Mouse (Mus musculus) ES-E14 (cell line): Measurements from ENCODE around the gene Ift46. TPM values are rescaled to one million over a fixed set of nuclear protein-coding genes. Genes with fewer than 3 reads are reported as not detected.
A peak's percentile ranks its signal among the peaks of the same experiment; 100 is the strongest.

Experiments
- DNase-seq: peaks from one replicate; pipeline ENCODE4 v3.0.0-alpha.2; 2013; ENCODE audit warnings: low read depth, low spot score
- H3K27ac ChIP-seq: 2 replicates; pipeline ENCODE4 v1.5.1; 2012; ENCODE audit warnings: low read depth, mild to moderate bottlenecking, low read length, moderate library complexity, mixed read lengths; ENCODE audit not compliant: poor library complexity, insufficient read depth, severe bottlenecking
- H3K36me3 ChIP-seq: 2 replicates; pipeline ENCODE4 v1.6.1; 2012; ENCODE audit warnings: mild to moderate bottlenecking, low read length, moderate library complexity, mixed read lengths; ENCODE audit not compliant: control insufficient read depth, poor library complexity, insufficient read depth, severe bottlenecking
- H3K4me1 ChIP-seq, 2 experiments: fragments of 150-350 bp in 1 of 2; sonication (generic) in 1 of 2; 2 replicates each; pipeline ENCODE4 v1.6.1; 2012; ENCODE audit warnings: low read length in 2 of 2, mild to moderate bottlenecking in 1 of 2, mixed read lengths in 1 of 2; ENCODE audit not compliant: control insufficient read depth in 2 of 2, insufficient read depth in 2 of 2, poor library complexity in 1 of 2
- H3K4me3 ChIP-seq, 2 experiments: fragments of 150-350 bp in 1 of 2; sonication (generic) in 1 of 2; 2 replicates each; pipeline ENCODE4 v1.5.1; 2012; ENCODE audit warnings: low read length in 2 of 2, low read depth in 1 of 2, mild to moderate bottlenecking in 1 of 2, mixed read lengths in 1 of 2; ENCODE audit not compliant: insufficient read depth in 1 of 2, poor library complexity in 1 of 2, severe bottlenecking in 1 of 2
- H3K9ac ChIP-seq: 2 replicates; pipeline ENCODE4 v1.6.1; 2012; ENCODE audit warnings: low read depth, mild to moderate bottlenecking, low read length, mixed read lengths; ENCODE audit not compliant: poor library complexity, insufficient read depth, severe bottlenecking
- H3K9me3 ChIP-seq: fragments of 150-350 bp; sonication (generic); 2 replicates; pipeline ENCODE4 v1.6.1; 2012; ENCODE audit warnings: low read depth, mild to moderate bottlenecking, low read length; ENCODE audit not compliant: control insufficient read depth, insufficient read depth
- CHD2 ChIP-seq: IDR thresholded peaks from 2 replicates; pipeline ENCODE4 v1.6.1; 2014; ENCODE audit warnings: mild to moderate bottlenecking, low read depth, low read length, inconsistent platforms
- HCFC1 ChIP-seq: IDR thresholded peaks from 2 replicates; pipeline ENCODE4 v1.6.1; 2012; ENCODE audit warnings: low read length, inconsistent platforms, borderline replicate concordance; ENCODE audit not compliant: insufficient read depth
- MAFK ChIP-seq: IDR thresholded peaks from 2 replicates; pipeline ENCODE4 v1.6.1; 2014; ENCODE audit warnings: mild to moderate bottlenecking, low read depth, low read length, inconsistent platforms; ENCODE audit not compliant: insufficient read depth
- ZC3H11A ChIP-seq: IDR thresholded peaks from 2 replicates; pipeline ENCODE4 v1.6.1; 2012; ENCODE audit warnings: low read depth, mild to moderate bottlenecking, inconsistent platforms, low read length, borderline replicate concordance
- ZNF384 ChIP-seq: IDR thresholded peaks from 2 replicates; pipeline ENCODE4 v1.6.1; 2012; ENCODE audit warnings: low read depth, low read length, inconsistent platforms
- in situ Hi-C, 2 experiments: fragments of 600-800 bp; cut with MboI; formaldehyde crosslinking; loops; one replicate each; pipeline ENCODE4 v1.15.1; 2025; ENCODE audit warnings: low sequenced_read_pairs in 2 of 2, inconsistent platforms in 1 of 2; ENCODE audit not compliant: unreplicated experiment in 2 of 2
- total RNA-seq: library from RNA; depleted of rRNA; stranded (reverse); fragments of 300-350 nt; gene quantifications from 2 replicates; pipeline ENCODE4 v1.2.3, GENCODE M21; 2012

Ift46 gene
- total RNA-seq, 1 experiment = 64.4 TPM

- peak overlapping the region; percentile 72 to 77 for H3K4me3 ChIP-seq
- H3K9me3 ChIP-seq = no peaks in the 10 kb centered on the region
- peak overlapping the region; percentile 68 for H3K9ac ChIP-seq
- TF ChIP-seq HCFC1 = no peak
- no peak for TF ChIP-seq ZNF384
- TF ChIP-seq ZC3H11A = no peak
- TF ChIP-seq CHD2 = no peak
- no peak for TF ChIP-seq MAFK
- H3K27ac ChIP-seq = no peak overlapping the region
- DNase-seq = peak; percentile 68
- H3K36me3 ChIP-seq = no peaks in the 10 kb centered on the region
- in situ Hi-C loops = no loop called here
- peaks cover 0 to 12% of the 10 kb centered on the region in 2 experiments; a peak in 2 of 4 replicates for H3K4me1 ChIP-seq
These were observed 46.4 kb upstream of the Ift46 start for GRCm38 (mm10) chr9:44721154-44721876.

- TF ChIP-seq ZNF384 (no peak), HCFC1 (no peak), ZC3H11A (no peak), MAFK (no peak), CHD2 (no peak)
- Histone ChIP-seq H3K4me1 (peaks cover 0 to 12% of the 10 kb centered on the region in 2 experiments; a peak in 2 of 4 replicates), H3K36me3 (no peaks in the 10 kb centered on the region), H3K4me3 (no peak overlapping the region), H3K27ac (no peak overlapping the region), H3K9me3 (no peaks in the 10 kb centered on the region), H3K9ac (no peak overlapping the region)
- in situ Hi-C loops = no loop called here
- DNase-seq = no peak
These were observed 45.9 kb upstream of the Ift46 start for GRCm38 (mm10) chr9:44721877-44722186.

- Histone ChIP-seq H3K9me3 (no peaks in the 10 kb centered on the region), H3K9ac (no peak overlapping the region), H3K36me3 (no peaks in the 10 kb centered on the region), H3K4me1 (peaks cover 2 to 12% of the 10 kb centered on the region in 2 experiments; a peak in 2 of 4 replicates), H3K27ac (no peak overlapping the region), H3K4me3 (no peak overlapping the region)
- TF ChIP-seq HCFC1 (no peak), ZC3H11A (no peak)
- in situ Hi-C loops = no loop called here
- DNase-seq = no peak
These were observed 45.1 kb upstream of the Ift46 start for GRCm38 (mm10) chr9:44722575-44722974.

DNA sequence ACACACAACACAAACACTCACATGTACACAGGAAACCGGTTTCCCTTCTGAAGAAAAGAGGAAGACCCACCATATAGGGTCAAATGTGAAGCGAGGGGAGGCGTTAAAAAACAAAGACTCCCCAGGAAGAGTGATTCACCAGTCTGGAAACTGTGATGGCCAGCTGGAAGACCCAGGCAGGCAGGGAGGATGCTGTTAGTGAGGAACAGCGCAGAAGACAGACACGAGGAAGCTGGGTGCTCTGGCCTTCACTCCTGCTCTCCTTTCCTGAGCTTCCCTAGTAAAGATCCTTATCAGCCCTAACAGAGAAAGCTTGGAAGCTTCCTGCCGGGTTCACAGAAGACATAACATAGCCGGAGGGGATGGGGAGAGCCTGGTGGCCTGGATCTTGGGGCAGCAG is 44.7 kb upstream of the Ift46 start:
- TF ChIP-seq ZNF384 (no peak), MAFK (no peak), CHD2 (no peak), HCFC1 (no peak), ZC3H11A (no peak)
- in situ Hi-C loops = no loop called here
- Histone ChIP-seq H3K36me3 (no peaks in the 10 kb centered on the region), H3K4me3 (no peak overlapping the region), H3K27ac (no peak overlapping the region), H3K4me1 (peaks cover 2 to 12% of the 10 kb centered on the region in 2 experiments; a peak in 2 of 4 replicates), H3K9me3 (no peaks in the 10 kb centered on the region), H3K9ac (no peak overlapping the region)
- no peak for DNase-seq

GRCm38 (mm10) chr9:44723521-44724041 is 44.1 kb upstream of the Ift46 start:
- Histone ChIP-seq H3K36me3 (no peaks in the 10 kb centered on the region), H3K27ac (no peak overlapping the region), H3K4me1 (peaks cover 2 to 12% of the 10 kb centered on the region in 2 experiments; a peak in 2 of 4 replicates), H3K4me3 (no peak overlapping the region), H3K9me3 (no peaks in the 10 kb centered on the region), H3K9ac (no peak overlapping the region)
- DNase-seq = no peak
- in situ Hi-C loops = no loop called here
- TF ChIP-seq MAFK = no peak
